Mouse (Mus musculus): Measurements from ENCODE around the gene Arrdc4.

The Arrdc4 gene

DNA sequence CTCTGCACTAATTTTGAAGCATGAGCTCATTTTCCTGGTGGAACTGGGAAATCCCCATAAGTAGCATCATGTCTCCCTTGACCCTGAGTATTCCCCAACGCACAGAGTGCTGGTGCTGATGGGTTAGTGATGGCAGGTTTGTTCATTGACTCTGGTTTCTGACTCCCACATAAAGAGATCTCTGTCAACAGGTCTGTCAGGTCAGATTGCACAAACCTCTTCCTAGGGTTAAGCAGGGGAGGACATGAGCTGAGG is 39.8 kb downstream of the Arrdc4 start:
- DNase-seq (ENCODE audit: low read depth, low spot score) = no peak

DNA sequence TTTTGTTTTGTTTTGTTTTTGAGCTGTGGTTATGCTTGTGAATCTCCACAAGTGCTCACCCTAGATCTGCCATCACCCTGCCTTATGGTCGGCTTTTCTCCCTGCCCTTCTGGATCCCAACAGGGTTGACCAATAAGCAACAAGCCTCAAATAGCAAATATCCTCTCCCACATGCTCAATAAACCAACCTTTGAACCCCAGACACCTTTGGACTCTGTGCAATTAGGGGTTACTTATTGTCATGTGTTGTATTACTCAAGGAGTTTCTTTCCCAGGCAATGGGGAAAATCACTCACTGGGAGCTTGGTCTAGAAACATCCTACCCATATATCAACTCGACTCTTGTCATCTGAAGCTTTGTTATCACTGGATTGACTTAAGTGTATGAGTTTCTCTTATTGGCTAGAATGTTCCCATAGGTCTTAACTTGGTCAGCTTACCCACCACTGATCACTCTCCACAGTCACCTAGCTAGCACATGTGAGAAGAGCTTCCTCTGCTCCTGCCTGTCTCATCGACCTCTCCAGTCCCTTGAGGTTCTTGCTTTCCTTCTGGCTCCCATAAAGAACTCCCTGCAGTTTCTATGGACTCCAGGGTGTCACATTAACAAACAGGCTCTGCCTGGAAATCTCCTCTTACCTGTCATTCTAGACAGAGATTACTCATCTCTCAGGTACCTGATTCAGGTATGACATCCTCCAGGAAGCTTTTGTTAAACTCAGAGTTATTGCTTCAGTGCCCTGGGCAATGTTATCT is 40.3 kb downstream of the Arrdc4 start:
- no peak for DNase-seq (ENCODE audit: low read depth, low spot score)

DNA sequence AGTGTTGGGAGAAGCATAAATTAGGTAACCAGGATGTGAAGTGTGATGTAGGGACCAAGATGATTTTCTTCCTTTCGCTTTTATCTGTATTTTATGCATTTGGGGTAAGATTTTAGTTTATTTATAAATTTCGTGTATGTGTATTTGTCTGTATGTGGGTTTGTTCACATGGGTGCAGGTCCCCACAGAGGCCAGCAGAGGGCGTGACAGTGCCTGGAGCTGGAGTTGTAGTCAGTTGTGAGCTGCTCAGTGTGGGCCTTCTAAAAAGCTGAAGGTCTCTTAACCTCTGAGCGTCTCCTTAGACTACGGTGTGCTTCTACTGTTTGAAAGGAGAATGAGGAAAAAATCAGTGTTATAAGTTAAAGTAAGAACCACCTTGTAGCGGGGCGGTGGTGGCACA is 43.9 kb downstream of the Arrdc4 start:
- DNase-seq (ENCODE audit: low read depth, low spot score) = no peak

DNA sequence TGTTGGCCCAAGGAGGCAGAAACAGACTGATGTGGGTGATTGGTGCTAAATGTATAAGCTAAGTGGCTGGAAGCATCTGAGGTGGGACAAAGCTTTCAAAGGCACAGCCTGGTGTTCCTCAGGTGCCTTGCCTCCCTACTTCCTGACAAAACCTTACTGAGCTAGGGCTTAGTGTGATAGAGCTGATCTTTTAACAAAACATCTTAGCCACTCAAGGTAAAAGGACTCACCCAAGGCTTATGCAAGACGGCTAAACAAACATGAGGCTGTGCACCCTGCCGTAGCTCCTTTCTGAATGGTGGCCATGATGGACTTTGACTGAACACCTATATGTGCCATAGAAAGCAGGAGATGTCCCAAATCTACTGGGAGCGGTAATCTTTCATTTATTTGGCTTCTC is 51.7 kb downstream of the Arrdc4 start:
- DNase-seq (ENCODE audit: low read depth, low spot score) = no peak

DNA sequence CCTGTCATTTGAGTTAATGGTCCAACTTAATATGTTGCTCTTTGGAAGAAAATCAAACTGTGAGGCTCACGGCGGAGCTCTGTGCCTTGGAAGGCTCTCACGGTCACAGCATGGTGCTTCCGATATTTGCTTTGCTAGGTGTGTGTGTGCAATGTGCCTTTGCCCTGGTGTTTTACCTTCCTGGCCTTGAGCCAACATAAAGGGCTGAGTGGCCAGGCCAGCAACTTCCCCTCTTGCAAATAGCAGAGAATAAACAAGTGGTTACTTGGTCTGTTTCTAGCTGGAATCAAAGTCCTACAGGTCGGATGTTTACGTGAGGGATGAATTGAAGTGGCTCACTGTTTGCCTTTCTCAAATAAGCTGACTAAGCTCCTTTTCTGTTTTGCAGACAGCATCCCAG is 52.1 kb downstream of the Arrdc4 start:
- DNase-seq (ENCODE audit: low read depth, low spot score) = no peak

DNA sequence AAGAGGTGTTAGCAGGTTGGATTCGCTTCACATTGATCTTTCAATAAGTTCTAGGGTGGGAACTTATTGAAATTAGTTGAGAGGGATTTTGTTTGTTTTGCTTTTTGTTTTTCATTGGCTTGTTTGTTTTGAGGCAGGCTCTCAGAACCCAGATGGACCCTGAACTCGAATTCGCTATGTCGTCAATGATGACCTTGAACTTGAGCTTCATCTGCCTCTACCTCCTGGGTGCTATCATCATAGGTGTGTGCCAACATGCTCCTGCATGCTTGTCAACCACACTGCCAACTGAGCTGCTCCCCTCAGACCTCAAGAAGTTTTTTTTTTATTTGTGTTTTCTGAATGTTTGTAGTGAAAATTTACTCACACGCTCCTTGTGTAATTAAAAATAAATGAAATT is 52.6 kb downstream of the Arrdc4 start:
- DNase-seq (ENCODE audit: low read depth, low spot score) = no peak

DNA sequence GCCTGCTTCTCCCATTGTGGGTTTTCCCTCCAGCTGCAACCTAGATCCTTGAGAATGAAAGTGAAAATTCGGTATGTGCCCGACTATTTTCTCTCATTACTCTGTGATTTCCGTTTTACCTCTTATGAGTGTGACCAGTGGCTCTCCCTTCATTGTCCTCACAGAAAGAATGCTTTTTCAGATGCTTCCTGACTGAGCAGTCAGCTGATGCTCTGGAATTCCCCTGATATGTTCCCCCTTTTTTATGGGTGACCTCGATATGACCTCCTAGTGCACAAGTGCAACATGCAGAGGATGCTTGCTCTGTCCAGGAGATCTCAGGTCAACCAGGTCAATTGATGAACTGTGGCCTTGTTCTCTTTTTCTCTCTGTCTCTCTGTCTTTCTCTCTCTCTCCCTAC is 56.3 kb downstream of the Arrdc4 start:
- no peak for DNase-seq (ENCODE audit: low read depth, low spot score)

DNA sequence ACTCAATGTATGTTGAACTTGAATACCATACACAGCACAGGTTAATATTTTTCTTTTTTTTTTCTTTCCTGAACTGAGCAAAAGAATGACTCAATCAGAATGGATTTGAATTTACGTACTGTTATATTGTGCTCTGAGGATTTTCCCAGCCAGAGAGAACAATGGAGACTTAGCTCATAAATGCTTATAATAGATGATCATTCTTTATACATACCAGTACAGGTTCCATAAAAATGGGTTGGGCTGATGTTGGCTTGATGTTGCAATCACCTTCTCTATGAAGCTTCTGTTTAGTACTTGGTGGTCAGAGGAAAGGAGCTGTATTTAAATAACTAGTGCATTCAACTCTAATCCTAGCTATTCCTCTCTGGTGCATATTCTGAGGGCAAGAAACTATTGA is 57.6 kb downstream of the Arrdc4 start:
- no peak for DNase-seq (ENCODE audit: low read depth, low spot score)

DNA sequence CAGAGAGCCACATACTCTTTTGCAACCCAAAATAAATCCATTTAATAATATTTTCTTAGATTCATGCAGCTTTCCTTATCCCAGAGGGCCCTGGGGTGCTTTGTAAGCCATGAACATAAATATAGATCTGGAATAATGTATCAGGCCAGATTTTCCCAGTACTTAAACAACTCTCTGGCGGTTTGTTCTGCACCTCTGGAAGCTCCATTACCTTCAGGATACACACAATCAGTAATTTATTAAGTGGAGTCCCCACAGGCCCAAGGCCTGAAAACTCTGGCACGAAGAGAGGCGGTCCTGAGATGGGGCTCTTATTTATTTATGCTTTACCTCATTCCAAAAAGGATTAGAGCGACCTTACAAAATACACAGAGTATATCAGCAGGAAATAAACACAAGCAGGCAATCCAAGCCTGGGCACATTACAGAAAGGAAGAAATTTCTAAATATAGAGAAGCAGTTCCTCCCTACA is 61.9 kb downstream of the Arrdc4 start:
- no peak for DNase-seq (ENCODE audit: low read depth, low spot score)

Data from c-Kit-negative CD71-positive TER-119-positive erythroid progenitor cells, embryonic 14.5 days (primary cell).